Mouse (Mus musculus) embryonic facial prominence, embryonic 15.5 days (tissue): ENCODE data around the gene Gtf3c1. TPM values are rescaled to one million over a fixed set of nuclear protein-coding genes. Genes with fewer than 3 reads are reported as not detected.
"Not testable (repeated sequence)": the region's sequence is repeated elsewhere in the genome, so short reads cannot be mapped to it uniquely, and the experiment has no call there.

Experiments
- ATAC-seq: fragments of 200-750 bp; cut with Nextera tagmentation; 2 replicates; pipeline ENCODE4 v1.8.0; 2017; ENCODE audit warnings: low read depth, moderate TSS enrichment; ENCODE audit not compliant: insufficient number of reproducible peaks, low FRiP score, low TSS enrichment
- H3K27ac ChIP-seq: fragments of 300-500 bp; sonication (generic); replicated peaks from 2 replicates; pipeline ENCODE4 v1.5.1; 2015; ENCODE audit warnings: mild to moderate bottlenecking, inconsistent platforms
- H3K27me3 ChIP-seq: fragments of 300-500 bp; sonication (generic); 2 replicates; pipeline ENCODE4 v1.6.1; 2015; ENCODE audit warnings: inconsistent platforms
- H3K36me3 ChIP-seq: fragments of 300-500 bp; sonication (generic); 2 replicates; pipeline ENCODE4 v1.6.1; 2015; ENCODE audit warnings: mild to moderate bottlenecking, inconsistent platforms
- H3K4me1 ChIP-seq: fragments of 300-500 bp; sonication (generic); 2 replicates; pipeline ENCODE4 v1.6.1; 2015; ENCODE audit warnings: inconsistent platforms
- H3K4me2 ChIP-seq: fragments of 300-500 bp; sonication (generic); replicated peaks from 2 replicates; pipeline ENCODE4 v1.6.1; 2015; ENCODE audit warnings: mild to moderate bottlenecking, inconsistent platforms
- H3K4me3 ChIP-seq: fragments of 300-500 bp; sonication (generic); replicated peaks from 2 replicates; pipeline ENCODE4 v1.5.1; 2015; ENCODE audit warnings: mild to moderate bottlenecking, inconsistent platforms
- H3K9ac ChIP-seq: fragments of 300-500 bp; sonication (generic); 2 replicates; pipeline ENCODE4 v1.6.1; 2015; ENCODE audit warnings: inconsistent platforms
- H3K9me3 ChIP-seq: fragments of 300-500 bp; sonication (generic); replicated peaks from 2 replicates; pipeline ENCODE4 v1.6.1; 2016; ENCODE audit warnings: inconsistent platforms
- WGBS: fragments of 180-500 bp; shearing (Covaris S2); methylation state at CpG from one replicate; pipeline ENCODE4 v1.1.7; 2015; 5-methylcytosine and 5-hydroxymethylcytosine counted together
- polyA plus RNA-seq: library from polyadenylated mRNA; unstranded; fragments of >200 nt; fragmentation: Nextera tagmentation; extraction: Ambion mirVana; gene quantifications from 2 replicates; pipeline ENCODE4 v1.2.1, GENCODE M21; 2015

The Gtf3c1 gene
- polyA plus RNA-seq, 1 experiment from 2014 or later: 26.0 TPM

DNA sequence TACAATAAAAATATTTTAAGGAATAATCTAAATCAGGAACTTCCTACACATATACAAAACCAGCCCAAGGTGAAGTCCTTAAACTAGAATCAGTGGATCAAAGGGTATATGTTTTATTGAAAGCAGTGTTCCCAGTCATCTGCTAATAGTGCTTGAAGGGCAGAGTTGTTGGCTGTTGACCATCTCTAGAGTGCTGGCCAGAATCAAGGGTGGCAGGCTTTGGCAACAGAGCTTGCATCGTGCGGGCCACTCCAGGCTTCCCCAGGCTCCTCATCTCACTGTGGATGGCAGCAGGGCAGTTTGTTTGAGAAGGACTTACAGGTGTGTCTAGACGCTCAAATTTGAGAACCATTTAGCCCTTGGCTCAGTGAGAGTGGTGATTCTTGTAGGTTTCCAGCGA lies 26.2 kb upstream of the Gtf3c1 start:
- Histone ChIP-seq H3K4me1 (no peaks in the 10 kb centered on the region), H3K9me3 (no peaks in the 10 kb centered on the region), H3K27ac (no peak overlapping the region), H3K4me3 (no peak overlapping the region), H3K36me3 (no peaks in the 10 kb centered on the region), H3K4me2 (no peak overlapping the region), H3K27me3 (no peaks in the 10 kb centered on the region), H3K9ac (no peak overlapping the region)
- ATAC-seq: no peak
- 88% methylated on average over 4 of the region's 4 CpGs for WGBS

DNA sequence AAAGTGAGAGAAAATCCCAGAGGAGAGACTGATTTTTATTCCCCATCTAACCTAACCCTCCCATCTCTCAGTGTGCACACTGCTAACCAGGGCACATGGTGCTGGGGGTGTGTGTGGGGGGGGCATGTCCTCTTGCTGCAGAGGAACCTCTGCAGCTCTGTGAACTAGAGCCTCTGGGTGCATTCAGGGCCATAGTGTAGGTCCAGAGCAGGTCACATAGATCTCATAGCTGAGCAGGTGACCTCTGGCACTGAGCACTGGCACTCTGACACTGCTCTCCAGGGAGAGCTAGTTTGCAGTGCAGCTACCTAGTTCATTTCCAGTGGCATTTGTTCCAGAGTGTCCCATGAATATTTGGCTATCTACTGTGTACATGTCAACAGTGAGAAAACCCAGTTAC lies 24.1 kb upstream of the Gtf3c1 start:
- no peaks in the 10 kb centered on the region for H3K36me3 ChIP-seq
- no peak for ATAC-seq
- no peaks in the 10 kb centered on the region for H3K4me1 ChIP-seq
- no peak overlapping the region for H3K4me3 ChIP-seq
- no peak overlapping the region for H3K4me2 ChIP-seq
- no peak overlapping the region for H3K27ac ChIP-seq
- H3K27me3 ChIP-seq: no peaks in the 10 kb centered on the region
- no peak overlapping the region for H3K9ac ChIP-seq
- no peaks in the 10 kb centered on the region for H3K9me3 ChIP-seq

DNA sequence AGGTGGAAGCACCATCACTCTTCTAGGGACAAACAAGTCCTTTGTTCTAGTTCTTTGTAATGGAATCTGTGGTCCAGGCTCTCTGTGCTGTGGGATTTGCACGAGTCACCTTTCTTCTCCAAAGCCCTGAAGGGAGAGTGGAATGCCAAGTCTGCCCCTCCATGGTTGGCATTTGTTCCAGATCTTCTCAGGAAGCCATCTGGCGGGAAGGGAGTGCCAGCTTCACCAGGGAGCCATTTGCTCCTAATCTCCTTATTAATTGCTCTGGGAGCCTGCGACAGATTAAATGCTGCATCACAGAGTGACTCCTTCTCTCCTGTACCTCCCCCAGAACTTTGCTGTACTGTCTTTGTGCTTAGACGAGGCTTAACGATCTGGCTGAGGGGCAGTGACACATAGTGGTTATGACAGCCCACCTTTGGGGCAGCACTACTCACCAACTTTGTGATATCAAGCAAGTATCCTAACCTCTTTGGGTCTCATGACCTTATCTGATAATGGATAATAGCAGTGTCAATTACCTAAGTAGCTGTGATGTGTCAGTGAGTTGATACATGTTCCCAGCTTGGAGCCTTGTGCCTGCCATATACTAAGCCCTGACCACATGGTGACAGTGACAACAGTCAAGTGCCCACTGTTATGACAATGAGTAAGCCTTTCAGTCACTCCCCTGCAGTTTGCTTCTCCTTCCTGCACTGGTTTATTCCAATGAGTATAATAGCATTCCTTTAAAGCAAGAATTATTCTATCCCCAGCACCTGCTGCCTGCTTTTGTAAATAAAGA lies 15.8 kb upstream of the Gtf3c1 start:
- H3K27me3 ChIP-seq: no peaks in the 10 kb centered on the region
- WGBS: 42% methylated on average over 5 of the region's 5 CpGs
- peaks cover 13% of the 10 kb centered on the region for H3K4me1 ChIP-seq
- no peaks in the 10 kb centered on the region for H3K9me3 ChIP-seq
- no peak overlapping the region for H3K27ac ChIP-seq
- H3K9ac ChIP-seq: no peak overlapping the region
- H3K4me2 ChIP-seq: no peak overlapping the region
- H3K36me3 ChIP-seq: no peaks in the 10 kb centered on the region
- ATAC-seq: no peak
- H3K4me3 ChIP-seq: no peak overlapping the region

DNA sequence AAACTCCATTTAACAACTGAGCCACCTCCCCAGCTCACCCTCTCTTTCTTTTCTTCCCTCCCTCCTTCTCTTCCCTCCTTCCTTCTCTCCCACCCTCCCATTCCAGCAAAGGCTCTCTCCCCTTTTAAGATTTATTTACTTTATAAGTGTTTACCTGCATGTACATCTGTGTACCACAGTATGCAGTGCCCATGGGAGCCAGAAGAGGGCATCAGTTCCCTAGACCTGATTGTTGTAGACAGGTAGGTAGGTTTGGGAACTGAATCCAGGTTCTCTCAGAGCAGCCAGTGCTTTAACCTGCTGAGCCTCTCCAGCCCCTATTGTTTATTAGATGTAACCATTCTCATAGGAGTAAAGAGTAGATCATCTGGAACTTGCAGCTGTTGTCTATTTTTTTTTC lies 14.5 kb upstream of the Gtf3c1 start:
- H3K36me3 ChIP-seq: no peaks in the 10 kb centered on the region
- no peak overlapping the region for H3K9ac ChIP-seq
- no peak for ATAC-seq
- no peaks in the 10 kb centered on the region for H3K9me3 ChIP-seq
- H3K4me3 ChIP-seq: no peak overlapping the region
- no peak overlapping the region for H3K27ac ChIP-seq
- H3K4me2 ChIP-seq: no peak overlapping the region
- no peaks in the 10 kb centered on the region for H3K27me3 ChIP-seq
- H3K4me1 ChIP-seq: peaks cover 15% of the 10 kb centered on the region

DNA sequence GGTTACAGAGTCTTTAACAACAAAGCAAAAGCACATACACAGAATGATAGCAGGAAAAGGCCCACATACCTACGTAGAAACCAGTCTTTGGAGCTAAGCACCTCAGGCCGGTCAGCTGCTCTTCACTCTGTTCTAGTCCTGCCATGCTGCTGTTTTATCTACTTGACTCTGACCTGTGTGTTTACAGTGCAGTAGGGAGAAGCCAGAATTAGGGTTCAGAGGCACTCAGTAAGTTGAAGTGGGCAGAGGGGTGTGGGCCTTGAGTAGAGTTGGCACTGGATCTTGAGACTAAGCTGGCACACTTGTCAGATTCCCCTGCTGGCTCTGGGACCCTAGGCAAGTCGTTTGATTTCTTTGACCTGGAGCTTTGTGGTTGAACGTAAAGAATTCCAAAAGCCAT lies 13.5 kb upstream of the Gtf3c1 start:
- Histone ChIP-seq H3K4me2 (no peak overlapping the region), H3K9ac (no peak overlapping the region), H3K27me3 (no peaks in the 10 kb centered on the region), H3K4me1 (peaks cover 26% of the 10 kb centered on the region), H3K9me3 (no peaks in the 10 kb centered on the region), H3K36me3 (no peaks in the 10 kb centered on the region), H3K4me3 (no peak overlapping the region), H3K27ac (no peak overlapping the region)
- ATAC-seq: no peak
- 71% methylated on average over 4 of the region's 4 CpGs for WGBS

- Histone ChIP-seq H3K9ac (no peak overlapping the region), H3K36me3 (no peaks in the 10 kb centered on the region), H3K27me3 (no peaks in the 10 kb centered on the region), H3K4me3 (no peak overlapping the region), H3K4me2 (no peak overlapping the region), H3K27ac (0 out of 2 replicates have a peak overlapping the region, but pooled peaks have one; percentile 31), H3K9me3 (no peaks in the 10 kb centered on the region), H3K4me1 (peaks cover 26% of the 10 kb centered on the region)
- 44% methylated on average over 5 of the region's 5 CpGs for WGBS
- 0 out of 2 replicates have a peak, but pooled peaks have one; percentile 51 for ATAC-seq
Measured at GRCm38 (mm10) chr7:125720370-125720769, 12.8 kb upstream of the Gtf3c1 start.

DNA sequence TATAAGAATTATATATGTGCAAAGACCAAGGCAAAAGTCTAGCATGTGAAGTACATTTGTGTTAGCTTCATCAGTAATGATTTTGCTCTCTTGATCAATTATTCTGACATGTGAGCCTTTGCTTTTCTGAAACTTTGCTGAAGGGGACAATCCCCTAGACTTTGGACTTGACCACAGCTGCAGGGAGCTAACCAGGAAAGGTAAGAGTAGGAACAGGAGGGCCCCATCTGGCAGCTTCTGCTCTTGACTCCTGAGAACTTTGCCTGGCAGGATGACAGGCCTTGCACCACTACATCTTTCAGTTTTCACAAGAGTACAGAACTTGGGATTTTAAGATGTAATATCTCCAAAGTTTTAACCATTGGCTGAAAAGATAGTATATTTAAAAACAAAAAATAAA lies 10.0 kb upstream of the Gtf3c1 start:
- no peak overlapping the region for H3K9ac ChIP-seq
- no peaks in the 10 kb centered on the region for H3K9me3 ChIP-seq
- no peaks in the 10 kb centered on the region for H3K36me3 ChIP-seq
- no peaks in the 10 kb centered on the region for H3K27me3 ChIP-seq
- no peak overlapping the region for H3K4me3 ChIP-seq
- no peak overlapping the region for H3K27ac ChIP-seq
- ATAC-seq: no peak
- no peak overlapping the region for H3K4me2 ChIP-seq
- peaks cover 28% of the 10 kb centered on the region for H3K4me1 ChIP-seq

GRCm38 (mm10) chr7:125716724-125717123 lies 9.1 kb upstream of the Gtf3c1 start:
- Histone ChIP-seq H3K9me3 (no peaks in the 10 kb centered on the region), H3K4me2 (no peak overlapping the region), H3K27me3 (no peaks in the 10 kb centered on the region), H3K4me3 (no peak overlapping the region), H3K36me3 (no peaks in the 10 kb centered on the region), H3K27ac (peak overlapping the region; percentile 53), H3K9ac (no peak overlapping the region), H3K4me1 (peaks cover 28% of the 10 kb centered on the region)
- 34% methylated on average over 2 of the region's 2 CpGs for WGBS
- ATAC-seq: 0 out of 2 replicates have a peak, but pooled peaks have one; percentile 23

DNA sequence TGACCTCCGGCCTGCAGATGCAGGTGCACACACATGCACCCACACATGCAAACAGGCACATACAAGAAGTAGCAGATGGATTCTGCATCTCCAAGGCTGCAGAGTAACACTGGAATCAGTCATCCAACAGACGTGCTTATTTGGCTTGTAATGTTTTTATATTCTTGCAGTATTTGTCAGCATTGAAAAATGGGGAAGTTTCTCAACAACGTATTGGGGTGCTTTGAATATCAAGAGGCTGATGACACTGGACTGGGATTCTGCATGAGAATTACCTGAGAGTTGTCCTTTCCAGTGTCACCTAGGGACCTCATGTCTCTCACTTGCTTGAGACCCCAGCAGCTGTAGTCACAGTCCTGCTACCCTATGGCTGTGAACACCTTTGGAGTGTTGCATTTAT lies 7.2 kb upstream of the Gtf3c1 start:
- H3K27me3 ChIP-seq: no peaks in the 10 kb centered on the region
- no peaks in the 10 kb centered on the region for H3K36me3 ChIP-seq
- peaks cover 18% of the 10 kb centered on the region for H3K4me1 ChIP-seq
- no peak overlapping the region for H3K27ac ChIP-seq
- H3K4me2 ChIP-seq: no peak overlapping the region
- ATAC-seq: no peak
- no peak overlapping the region for H3K4me3 ChIP-seq
- no peaks in the 10 kb centered on the region for H3K9me3 ChIP-seq
- 88% methylated on average over 3 of the region's 3 CpGs for WGBS
- H3K9ac ChIP-seq: no peak overlapping the region

GRCm38 (mm10) chr7:125713542-125714055 lies 6.0 kb upstream of the Gtf3c1 start:
- not testable (repeated sequence) for H3K27ac ChIP-seq, ATAC-seq, H3K27me3 ChIP-seq, H3K4me2 ChIP-seq, H3K36me3 ChIP-seq, H3K9me3 ChIP-seq, H3K4me3 ChIP-seq, H3K9ac ChIP-seq
- 80% methylated on average over 7 of the region's 7 CpGs for WGBS
- H3K4me1 ChIP-seq: peaks cover 20% of the 10 kb centered on the region

DNA sequence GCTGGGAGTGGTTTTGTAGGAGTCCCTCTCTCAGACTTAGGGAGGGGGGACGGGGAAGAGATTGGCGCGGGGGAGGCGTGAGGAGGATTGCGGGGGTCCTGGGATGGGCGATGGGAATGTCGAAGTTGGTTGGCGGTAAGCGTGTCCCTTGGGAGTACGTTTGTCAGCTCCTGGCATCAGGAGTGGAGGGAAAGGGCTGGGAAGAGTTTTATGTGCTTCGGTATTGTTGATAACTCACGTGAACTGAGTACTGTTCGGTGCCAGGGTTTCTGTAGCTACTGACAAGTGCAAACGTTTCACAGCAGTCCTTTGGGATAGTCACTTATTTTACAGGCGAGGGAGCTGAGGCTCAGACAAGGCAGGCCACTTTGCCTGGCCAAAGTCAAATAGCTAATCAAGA lies 520 bp upstream of the Gtf3c1 start:
- peak overlapping the region; percentile 67 for H3K4me2 ChIP-seq
- H3K4me3 ChIP-seq: peak overlapping the region; percentile 96
- 1% methylated on average over 15 of the region's 15 CpGs for WGBS
- H3K27me3 ChIP-seq: no peaks in the 10 kb centered on the region
- peak overlapping the region; percentile 58; the same call in 1 of the 2 replicates for H3K27ac ChIP-seq
- ATAC-seq: no peak
- H3K4me1 ChIP-seq: peaks cover 33% of the 10 kb centered on the region
- H3K36me3 ChIP-seq: peaks cover 10% of the 10 kb centered on the region
- peak overlapping the region; percentile 72 for H3K9ac ChIP-seq
- no peaks in the 10 kb centered on the region for H3K9me3 ChIP-seq

GRCm38 (mm10) chr7:125707186-125707585 lies 394 bp downstream of the Gtf3c1 start:
- Histone ChIP-seq H3K27me3 (no peaks in the 10 kb centered on the region), H3K4me2 (peak overlapping the region; percentile 67), H3K36me3 (peaks cover 20% of the 10 kb centered on the region), H3K9me3 (no peaks in the 10 kb centered on the region), H3K4me1 (peaks cover 30% of the 10 kb centered on the region), H3K27ac (peak overlapping the region; percentile 93), H3K9ac (peak overlapping the region; percentile 89), H3K4me3 (peak overlapping the region; percentile 96)
- peak; percentile 70 for ATAC-seq
- under 1% methylated on average over 24 of the region's 24 CpGs for WGBS
